Mouse (Mus musculus): ENCODE results near the gene Kel. TPM values are rescaled to one million over a fixed set of nuclear protein-coding genes. Genes with fewer than 3 reads are reported as not detected.

Gene Kel
- total RNA-seq, 2 experiments from 2014 or later, result not detected

DNA sequence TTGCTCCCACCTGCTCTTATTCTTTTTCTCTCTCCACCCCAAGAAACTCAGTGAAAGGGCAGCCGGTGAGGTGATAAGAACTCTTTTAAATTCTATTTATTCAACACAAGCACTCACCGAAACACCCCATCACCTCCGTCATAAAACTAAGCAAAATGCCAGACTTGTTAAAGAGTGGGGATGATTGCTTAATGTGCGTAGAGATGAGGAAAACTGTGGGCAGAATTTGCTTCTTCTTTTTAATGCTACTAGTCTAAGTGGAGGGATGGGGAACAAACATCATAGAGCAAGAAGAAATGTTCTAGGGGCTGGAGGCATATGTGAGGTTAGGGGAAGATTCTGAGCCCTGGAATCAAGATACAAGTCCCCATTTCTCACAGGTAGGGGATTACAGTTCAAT lies 61.4 kb downstream of the Kel start:
- TF ChIP-seq CTCF (IDR thresholded peaks at IDR 0.05), result no peak
- no peak overlapping the region for H3K27ac ChIP-seq
- H3K4me3 ChIP-seq, result no peak overlapping the region
- intact Hi-C loops (cut with DNase I), result no loop called here
- no peak for DNase-seq (ENCODE audit: extremely low spot score in 1 of 2, low spot score in 2 of 2)

DNA sequence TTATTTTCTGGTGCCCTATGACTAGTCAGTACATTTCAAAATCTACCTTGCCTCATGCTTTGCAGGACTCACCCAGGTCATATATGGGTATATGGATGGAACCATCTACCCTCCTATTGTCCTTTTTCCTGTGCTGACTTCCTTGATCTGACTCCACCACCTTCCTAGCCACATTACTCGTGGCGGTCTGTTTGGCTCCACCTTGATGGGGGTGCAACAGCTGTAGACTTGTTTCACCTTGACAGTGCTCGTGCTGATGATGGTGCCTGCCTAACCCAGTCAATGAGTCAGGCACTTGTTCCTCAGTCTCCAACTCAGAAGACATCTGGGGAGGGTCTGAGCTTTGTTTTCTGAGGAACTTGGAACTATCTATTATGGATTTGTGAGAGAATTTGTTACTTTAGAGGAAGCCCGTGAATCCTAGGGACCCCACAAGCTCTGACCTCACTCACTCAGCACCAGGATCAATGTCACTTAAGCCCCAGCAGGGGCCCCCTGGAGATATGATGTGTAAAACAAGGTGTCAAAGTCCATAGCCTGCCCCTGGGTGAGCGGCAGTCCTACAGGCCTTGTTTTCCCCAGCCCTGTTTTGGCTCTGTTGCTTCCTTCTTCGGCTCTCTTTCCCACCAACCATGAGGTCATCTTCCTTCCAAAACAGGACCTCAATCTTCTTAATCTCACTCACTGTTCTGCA lies 62.8 kb downstream of the Kel start:
- Histone ChIP-seq H3K4me3 (no peak overlapping the region), H3K27ac (no peak overlapping the region)
- no peak for DNase-seq (ENCODE audit: extremely low spot score in 1 of 2, low spot score in 2 of 2)
- TF ChIP-seq CTCF (IDR thresholded peaks at IDR 0.05), result no peak
- intact Hi-C loops (cut with DNase I), result no loop called here

DNA sequence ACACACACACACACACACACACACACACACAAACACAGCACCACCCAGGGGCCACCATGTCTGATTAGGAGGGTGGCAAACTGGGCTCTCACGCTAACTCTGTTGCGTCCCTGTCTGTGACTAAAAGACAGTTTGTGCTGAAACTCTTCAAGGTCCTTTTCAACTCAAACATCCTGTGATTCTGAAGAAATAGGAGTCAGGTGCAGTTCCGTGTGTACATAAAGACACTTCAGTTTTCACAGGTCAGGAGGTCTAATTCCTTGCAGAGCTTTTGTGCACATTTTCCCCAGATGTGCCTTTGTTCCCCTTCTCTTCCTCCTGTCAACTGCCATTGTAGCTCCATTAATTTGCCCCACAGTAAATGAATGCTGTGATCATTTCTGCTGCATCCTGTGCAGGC lies 63.7 kb downstream of the Kel start:
- no peak overlapping the region for H3K27ac ChIP-seq
- intact Hi-C loops (cut with DNase I), result no loop called here
- DNase-seq (ENCODE audit: extremely low spot score in 1 of 2, low spot score in 2 of 2), result no peak
- H3K4me3 ChIP-seq, result no peak overlapping the region
- no peak for TF ChIP-seq CTCF (IDR thresholded peaks at IDR 0.05)

DNA sequence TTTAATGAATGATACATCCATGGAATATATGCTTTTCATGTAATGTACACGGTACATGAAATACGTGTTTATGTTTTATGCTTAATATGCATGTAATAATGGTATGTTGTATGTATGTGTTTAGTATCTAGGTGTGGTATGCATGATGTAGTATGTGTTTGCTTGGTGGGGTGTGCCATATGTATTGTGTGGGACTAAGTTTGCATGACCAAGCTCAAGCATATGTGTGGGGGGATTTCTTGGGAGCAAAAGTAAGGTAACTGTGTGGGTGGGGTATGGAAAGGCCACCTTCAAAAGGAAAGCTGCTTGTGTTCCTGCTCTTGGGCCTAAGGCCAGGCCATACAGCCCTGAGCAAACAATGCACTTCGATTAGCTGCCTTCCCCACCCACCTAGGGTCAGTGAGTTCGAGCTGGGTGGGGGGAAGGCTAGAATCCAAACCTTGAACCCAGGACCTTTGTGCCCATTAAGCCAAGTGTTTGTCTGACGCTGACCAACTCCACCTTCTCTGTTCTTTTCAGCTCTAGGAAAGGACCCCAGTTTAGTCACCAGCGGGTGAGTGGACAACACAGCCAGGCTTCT lies 66.1 kb downstream of the Kel start:
- Histone ChIP-seq H3K27ac (no peak overlapping the region), H3K4me3 (no peak overlapping the region)
- intact Hi-C loops (cut with DNase I), result no loop called here
- no peak for DNase-seq (ENCODE audit: extremely low spot score in 1 of 2, low spot score in 2 of 2)
- no peak for TF ChIP-seq CTCF (IDR thresholded peaks at IDR 0.05)

DNA sequence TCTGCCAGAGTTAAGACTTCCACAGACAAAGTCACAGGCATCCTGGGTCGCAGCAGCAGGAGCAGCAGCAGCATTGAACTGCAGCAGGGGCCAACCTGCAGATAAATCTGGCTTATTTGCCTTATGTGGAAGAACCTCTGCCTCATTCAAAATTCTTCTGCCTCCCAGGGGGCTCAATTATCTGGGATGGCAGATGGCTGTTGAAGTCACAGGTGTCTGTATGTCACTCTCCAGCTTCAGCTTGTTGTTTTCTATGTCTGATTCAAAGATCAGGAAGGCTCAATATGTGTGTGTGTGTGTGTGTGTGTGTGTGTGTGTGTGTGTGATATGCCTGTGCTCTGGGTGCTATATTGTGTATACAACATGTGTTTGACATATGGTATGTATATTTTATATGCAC lies 66.7 kb downstream of the Kel start:
- no peak for DNase-seq (ENCODE audit: extremely low spot score in 1 of 2, low spot score in 2 of 2)
- Histone ChIP-seq H3K4me3 (no peak overlapping the region), H3K27ac (no peak overlapping the region)
- TF ChIP-seq CTCF (IDR thresholded peaks at IDR 0.05), result no peak
- intact Hi-C loops (cut with DNase I), result no loop called here

Other genes starting within 250 kb of the Kel start
- gene Prss1, start 245.4 kb downstream of the Kel start, total RNA-seq (2021), result not detected
- not detected for gene Prss2, start 182.6 kb downstream of the Kel start, total RNA-seq (2021)
- 100 to 1,000 TPM; 118 to 130 TPM for gene Ephb6, start 98.9 kb downstream of the Kel start, total RNA-seq (2021)
- gene Trpv6, start 67.9 kb downstream of the Kel start, total RNA-seq (2021), result 1 to 10 TPM; 1.9 to 2.5 TPM
- gene Trpv5, start 23.6 kb downstream of the Kel start, total RNA-seq (2021), result not detected
- not detected for gene Llcfc1, start 19.9 kb downstream of the Kel start, total RNA-seq (2021)
- gene Olfr459, start 70.8 kb upstream of the Kel start, total RNA-seq (2021), result not detected
- not detected for gene Pip, start 143.2 kb upstream of the Kel start, total RNA-seq (2021)
- not detected for gene Sval2, start 148.7 kb upstream of the Kel start, total RNA-seq (2021)
- gene Sval1, start 247.3 kb upstream of the Kel start, total RNA-seq (2021), result not detected

All from left cerebral cortex, adult 2 months (tissue).